Mouse (Mus musculus) midbrain, postnatal 0 days (tissue): ENCODE results near the gene Pitpnm2. TPM values are rescaled to one million over a fixed set of nuclear protein-coding genes. Genes with fewer than 3 reads are reported as not detected.

ENCODE experiments used
- ATAC-seq: fragments of 200-750 bp; cut with Nextera tagmentation; 2 replicates; pipeline ENCODE4 v1.8.0; 2017; ENCODE audit warnings: moderate number of reproducible peaks, mild to moderate bottlenecking, moderate TSS enrichment, moderate library complexity; ENCODE audit not compliant: low FRiP score
- DNase-seq: peaks from one replicate; pipeline ENCODE4 v3.0.0-alpha.2; 2015; ENCODE audit warnings: low spot score
- H3K27ac ChIP-seq: fragments of 300-500 bp; sonication (generic); 2 replicates; pipeline ENCODE4 v1.5.1; 2014; ENCODE audit warnings: low read depth, mild to moderate bottlenecking, low read length, mixed read lengths
- H3K27me3 ChIP-seq: fragments of 300-500 bp; sonication (generic); 2 replicates; pipeline ENCODE4 v1.6.1; 2014; ENCODE audit warnings: low read length, control low read depth, mixed read lengths; ENCODE audit not compliant: insufficient read depth
- H3K36me3 ChIP-seq: fragments of 300-500 bp; sonication (generic); 2 replicates; pipeline ENCODE4 v1.6.1; 2014; ENCODE audit warnings: low read length, control low read depth, mixed read lengths; ENCODE audit not compliant: insufficient read depth
- H3K4me1 ChIP-seq: fragments of 300-500 bp; sonication (generic); 2 replicates; pipeline ENCODE4 v1.6.1; 2014; ENCODE audit warnings: mild to moderate bottlenecking, control low read depth, antibody characterized with exemption, low read length, mixed read lengths; ENCODE audit not compliant: insufficient read depth
- H3K4me2 ChIP-seq: fragments of 300-500 bp; sonication (generic); 2 replicates; pipeline ENCODE4 v1.6.1; 2014; ENCODE audit warnings: low read depth, mild to moderate bottlenecking, low read length, mixed read lengths; ENCODE audit not compliant: poor library complexity, severe bottlenecking
- H3K4me3 ChIP-seq: fragments of 300-500 bp; sonication (generic); 2 replicates; pipeline ENCODE4 v1.5.1; 2014; ENCODE audit warnings: low read depth, mild to moderate bottlenecking, low read length, moderate library complexity
- H3K9ac ChIP-seq: fragments of 300-500 bp; sonication (generic); replicated peaks from 2 replicates; pipeline ENCODE4 v1.6.1; 2014; ENCODE audit warnings: mild to moderate bottlenecking, low read length, moderate library complexity, mixed read lengths; ENCODE audit not compliant: poor library complexity, severe bottlenecking
- H3K9me3 ChIP-seq: fragments of 300-500 bp; sonication (generic); 2 replicates; pipeline ENCODE4 v1.6.1; 2016; ENCODE audit warnings: low read length, control low read depth
- CTCF ChIP-seq: IDR thresholded peaks from 2 replicates; pipeline ENCODE4 v1.5.1; 2016; ENCODE audit warnings: antibody characterized with exemption, mild to moderate bottlenecking
- WGBS: fragments of 180-500 bp; shearing (Covaris S2); extraction: QIAGEN DNeasy Blood & Tissue Kit; methylation state at CpG from one replicate; pipeline ENCODE4 v1.1.7; 2014; 5-methylcytosine and 5-hydroxymethylcytosine counted together
- polyA plus RNA-seq: library from polyadenylated mRNA; unstranded; fragments of >200 nt; fragmentation: Nextera tagmentation; extraction: Ambion mirVana; gene quantifications from 2 replicates; pipeline ENCODE4 v1.2.1, GENCODE M21; 2015
- total RNA-seq: library from RNA; depleted of rRNA; stranded (reverse); fragments of >200 nt; gene quantifications from 2 replicates; pipeline ENCODE4 v1.2.3, GENCODE M21; 2014

The Pitpnm2 gene
- total and polyA plus RNA-seq, 2 experiments from 2014 or later = 10.1 to 66.2 TPM

- ATAC-seq (no peak), DNase-seq (no peak)
- Histone ChIP-seq H3K4me1 (peaks cover 10% of the 10 kb centered on the region; the same call in 1 of the 2 replicates), H3K9ac (no peak overlapping the region), H3K27ac (no peak overlapping the region), H3K4me3 (no peak overlapping the region), H3K27me3 (no peaks in the 10 kb centered on the region), H3K36me3 (no peaks in the 10 kb centered on the region), H3K4me2 (no peak overlapping the region), H3K9me3 (no peaks in the 10 kb centered on the region)
- 67% methylated on average over 10 of the region's 10 CpGs for WGBS
- TF ChIP-seq CTCF = no peak
Observed at GRCm38 (mm10) chr5:124167621-124168020, 81.9 kb downstream of the Pitpnm2 start.

- Histone ChIP-seq H3K4me1 (peaks cover 11% of the 10 kb centered on the region), H3K4me3 (no peak overlapping the region), H3K9me3 (no peaks in the 10 kb centered on the region), H3K36me3 (no peaks in the 10 kb centered on the region), H3K9ac (no peak overlapping the region), H3K27me3 (no peaks in the 10 kb centered on the region), H3K4me2 (no peak overlapping the region), H3K27ac (no peak overlapping the region)
- no peak for DNase-seq
- no peak for TF ChIP-seq CTCF
- ATAC-seq = no peak
Observed at GRCm38 (mm10) chr5:124166741-124167140, 82.8 kb downstream of the Pitpnm2 start.

- H3K27ac ChIP-seq = peak overlapping the region; percentile 59; the same call in 1 of the 2 replicates
- ATAC-seq = no peak
- no peaks in the 10 kb centered on the region for H3K27me3 ChIP-seq
- no peaks in the 10 kb centered on the region for H3K36me3 ChIP-seq
- 49% methylated on average over 15 of the region's 15 CpGs for WGBS
- no peak overlapping the region for H3K4me3 ChIP-seq
- no peak for TF ChIP-seq CTCF
- 0 out of 2 replicates have a peak overlapping the region, but pooled peaks have one; percentile 33 for H3K9ac ChIP-seq
- peaks cover 12% of the 10 kb centered on the region for H3K4me1 ChIP-seq
- DNase-seq = peak; percentile 76
- H3K9me3 ChIP-seq = no peaks in the 10 kb centered on the region
- H3K4me2 ChIP-seq = no peak overlapping the region
Observed at GRCm38 (mm10) chr5:124165622-124166570, 83.7 kb downstream of the Pitpnm2 start.

- TF ChIP-seq CTCF = no peak
- no peaks in the 10 kb centered on the region for H3K27me3 ChIP-seq
Observed at GRCm38 (mm10) chr5:124163445-124163844, 86.1 kb downstream of the Pitpnm2 start.

GRCm38 (mm10) chr5:124162577-124162976 is 87.0 kb downstream of the Pitpnm2 start:
- peak; percentile 80 for TF ChIP-seq CTCF
- no peaks in the 10 kb centered on the region for H3K27me3 ChIP-seq
- 46% methylated on average over 5 of the region's 5 CpGs for WGBS
- DNase-seq = peak; percentile 90
- peaks cover 12% of the 10 kb centered on the region for H3K4me1 ChIP-seq
- ATAC-seq = 0 out of 2 replicates have a peak, but pooled peaks have one; percentile 38
- no peak overlapping the region for H3K4me3 ChIP-seq
- no peaks in the 10 kb centered on the region for H3K9me3 ChIP-seq
- peak overlapping the region; percentile 0; the same call in 1 of the 2 replicates for H3K27ac ChIP-seq
- no peak overlapping the region; the same call in 1 of the 2 replicates for H3K4me2 ChIP-seq
- H3K36me3 ChIP-seq = no peaks in the 10 kb centered on the region
- no peak overlapping the region for H3K9ac ChIP-seq

More at GRCm38 (mm10) chr5:124163445-124163844, 86.1 kb downstream of the Pitpnm2 start:
- Histone ChIP-seq H3K4me2 (no peak overlapping the region), H3K4me3 (no peak overlapping the region), H3K9me3 (no peaks in the 10 kb centered on the region), H3K4me1 (peaks cover 12% of the 10 kb centered on the region), H3K9ac (0 out of 2 replicates have a peak overlapping the region, but pooled peaks have one; percentile 13), H3K27ac (no peak overlapping the region), H3K36me3 (no peaks in the 10 kb centered on the region)
- no peak for ATAC-seq
- WGBS = 86% methylated on average over 11 of the region's 11 CpGs
- DNase-seq = no peak

- Histone ChIP-seq H3K36me3 (no peaks in the 10 kb centered on the region), H3K27ac (peak overlapping the region; percentile 0; the same call in 1 of the 2 replicates), H3K4me2 (no peak overlapping the region), H3K9me3 (no peaks in the 10 kb centered on the region), H3K27me3 (no peaks in the 10 kb centered on the region), H3K4me3 (no peak overlapping the region), H3K9ac (no peak overlapping the region), H3K4me1 (peaks cover 12% of the 10 kb centered on the region)
- WGBS = 44% methylated on average over 10 of the region's 10 CpGs
- TF ChIP-seq CTCF = peak; percentile 11; the same call in 1 of the 2 replicates
- ATAC-seq = 0 out of 2 replicates have a peak, but pooled peaks have one; percentile 29
- peak; percentile 71 for DNase-seq
Observed at GRCm38 (mm10) chr5:124161831-124162230, 87.7 kb downstream of the Pitpnm2 start.
